Mouse (Mus musculus) liver, embryonic 13.5 days (tissue): Measurements from ENCODE around the gene Rapgef4. TPM values are rescaled to one million over a fixed set of nuclear protein-coding genes. Genes with fewer than 3 reads are reported as not detected.

Source experiments
- ATAC-seq: fragments of 200-750 bp; cut with Nextera tagmentation; 2 replicates; pipeline ENCODE4 v1.8.0; 2017; ENCODE audit warnings: low read depth, mild to moderate bottlenecking, moderate number of reproducible peaks, moderate library complexity
- DNase-seq: peaks from one replicate; pipeline ENCODE4 v3.0.0; 2022
- H3K27ac ChIP-seq: fragments of 300-500 bp; sonication (generic); 2 replicates; pipeline ENCODE4 v1.5.1; 2015; ENCODE audit warnings: moderate library complexity, mild to moderate bottlenecking, inconsistent platforms
- H3K27me3 ChIP-seq: fragments of 300-500 bp; sonication (generic); 2 replicates; pipeline ENCODE4 v1.6.1; 2015; ENCODE audit warnings: mild to moderate bottlenecking, inconsistent platforms
- H3K36me3 ChIP-seq: fragments of 300-500 bp; sonication (generic); 2 replicates; pipeline ENCODE4 v1.6.1; 2015; ENCODE audit warnings: mild to moderate bottlenecking, inconsistent platforms
- H3K4me1 ChIP-seq: fragments of 300-500 bp; sonication (generic); replicated peaks from 2 replicates; pipeline ENCODE4 v1.6.1; 2015; ENCODE audit warnings: inconsistent platforms
- H3K4me2 ChIP-seq: fragments of 300-500 bp; sonication (generic); 2 replicates; pipeline ENCODE4 v1.6.1; 2015; ENCODE audit warnings: inconsistent platforms, mild to moderate bottlenecking, moderate library complexity
- H3K4me3 ChIP-seq: fragments of 300-500 bp; sonication (generic); replicated peaks from 2 replicates; pipeline ENCODE4 v1.5.1; 2015; ENCODE audit warnings: mild to moderate bottlenecking, inconsistent platforms
- H3K9ac ChIP-seq: fragments of 300-500 bp; sonication (generic); 2 replicates; pipeline ENCODE4 v1.6.1; 2015; ENCODE audit warnings: mild to moderate bottlenecking, inconsistent platforms
- H3K9me3 ChIP-seq: fragments of 300-500 bp; sonication (generic); replicated peaks from 2 replicates; pipeline ENCODE4 v1.6.1; 2016; ENCODE audit warnings: inconsistent platforms
- WGBS: fragments of 180-500 bp; shearing (Covaris S2); methylation state at CpG from one replicate; pipeline ENCODE4 v1.1.7; 2015; ENCODE audit not compliant: insufficient replicate concordance; 5-methylcytosine and 5-hydroxymethylcytosine counted together
- polyA plus RNA-seq: library from polyadenylated mRNA; unstranded; fragments of >200 nt; fragmentation: Nextera tagmentation; extraction: Ambion mirVana; gene quantifications from 2 replicates; pipeline ENCODE4 v1.2.1, GENCODE M21; 2015

Gene Rapgef4
- polyA plus RNA-seq, 1 experiment from 2014 or later, result 2.7 TPM

GRCm38 (mm10) chr2:72156484-72156883, 175.4 kb downstream of the Rapgef4 start:
- DNase-seq (no peak), ATAC-seq (no peak)
- H3K4me2 ChIP-seq, result no peak overlapping the region
- no peak overlapping the region for H3K27ac ChIP-seq
- H3K36me3 ChIP-seq, result no peaks in the 10 kb centered on the region
- H3K9me3 ChIP-seq, result no peaks in the 10 kb centered on the region
- no peaks in the 10 kb centered on the region for H3K27me3 ChIP-seq
- H3K4me1 ChIP-seq, result peaks cover 24% of the 10 kb centered on the region
- 81% methylated on average over 5 of the region's 5 CpGs for WGBS
- no peak overlapping the region for H3K9ac ChIP-seq
- H3K4me3 ChIP-seq, result no peak overlapping the region

DNA sequence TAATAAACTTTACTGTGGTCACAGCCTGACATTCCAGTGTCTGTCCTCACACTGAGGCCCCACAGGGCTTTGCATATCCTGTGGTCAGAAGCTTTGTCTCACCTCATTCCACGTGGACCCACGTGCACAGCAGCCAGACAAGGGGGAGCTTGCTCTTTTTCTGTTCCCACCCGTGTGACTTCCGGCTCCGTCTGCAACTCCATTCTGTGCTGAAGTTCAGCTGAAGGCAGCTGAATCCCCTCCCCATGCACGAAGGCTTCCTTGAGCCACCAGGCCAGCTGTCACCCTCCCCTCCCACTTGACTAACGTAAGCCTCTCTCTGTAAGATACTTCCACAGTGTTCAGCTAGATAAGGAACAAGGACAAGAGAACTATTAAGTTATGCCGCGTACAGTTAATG, 176.5 kb downstream of the Rapgef4 start:
- H3K4me3 ChIP-seq, result no peak overlapping the region
- peaks cover 18% of the 10 kb centered on the region for H3K4me1 ChIP-seq
- no peaks in the 10 kb centered on the region for H3K9me3 ChIP-seq
- ATAC-seq (peak; percentile 76), DNase-seq (peak; percentile 15)
- 0 out of 2 replicates have a peak overlapping the region, but pooled peaks have one; percentile 19 for H3K4me2 ChIP-seq
- H3K36me3 ChIP-seq, result no peaks in the 10 kb centered on the region
- 8% methylated on average over 9 of the region's 9 CpGs for WGBS
- no peak overlapping the region for H3K27ac ChIP-seq
- no peaks in the 10 kb centered on the region for H3K27me3 ChIP-seq
- H3K9ac ChIP-seq, result peak overlapping the region; percentile 33; the same call in 1 of the 2 replicates

DNA sequence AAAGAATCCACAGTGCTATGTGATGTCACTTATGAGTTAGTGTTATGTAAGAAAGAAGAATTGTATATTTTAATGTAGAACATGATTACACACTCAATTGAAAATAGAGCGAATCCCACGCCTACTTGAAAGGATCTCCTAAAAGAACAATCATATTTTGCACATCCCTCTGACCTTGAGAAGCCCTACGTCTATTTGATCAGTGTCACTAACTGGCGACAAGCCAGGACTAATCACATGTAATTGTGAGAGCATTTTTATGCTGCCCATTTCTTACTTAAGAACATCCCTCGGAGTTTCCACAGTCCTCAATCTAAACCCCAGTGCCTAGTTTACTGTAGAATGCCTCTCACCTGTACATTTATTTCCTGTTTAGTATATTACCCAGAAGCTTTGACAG, 177.0 kb downstream of the Rapgef4 start:
- Histone ChIP-seq H3K4me2 (no peak overlapping the region), H3K4me1 (peaks cover 15% of the 10 kb centered on the region), H3K36me3 (no peaks in the 10 kb centered on the region), H3K27me3 (no peaks in the 10 kb centered on the region), H3K27ac (no peak overlapping the region), H3K4me3 (no peak overlapping the region), H3K9me3 (no peaks in the 10 kb centered on the region), H3K9ac (no peak overlapping the region)
- no peak for ATAC-seq
- 64% methylated on average over 5 of the region's 5 CpGs for WGBS
- DNase-seq, result no peak

DNA sequence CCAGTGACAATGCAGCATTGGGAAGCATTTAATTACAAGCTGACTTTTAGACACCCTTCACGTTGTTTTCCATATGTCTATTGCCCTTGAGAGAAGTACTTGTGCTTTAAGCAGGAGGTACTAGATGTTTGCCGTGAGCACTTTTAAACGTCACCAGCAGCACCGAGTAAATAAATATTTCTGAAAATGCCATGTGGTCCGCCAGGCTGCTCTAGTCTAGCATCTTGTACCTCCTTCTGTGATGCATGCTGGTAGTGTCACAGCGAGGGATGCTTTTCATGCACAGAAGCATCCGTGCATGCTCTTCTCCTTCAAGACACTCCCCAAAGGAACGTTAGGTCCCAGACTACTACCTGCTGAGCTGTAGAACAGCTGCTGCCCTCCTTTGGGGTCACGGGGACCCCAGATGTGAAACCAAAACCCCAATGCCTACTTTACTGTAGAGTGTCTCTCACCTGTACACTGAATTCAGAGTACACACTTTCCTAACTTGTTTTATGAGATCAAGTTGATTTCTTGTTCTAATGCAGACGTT, 177.7 kb downstream of the Rapgef4 start:
- H3K27me3 ChIP-seq, result no peaks in the 10 kb centered on the region
- H3K36me3 ChIP-seq, result no peaks in the 10 kb centered on the region
- no peak for ATAC-seq
- no peak overlapping the region for H3K4me3 ChIP-seq
- peaks cover 11% of the 10 kb centered on the region for H3K4me1 ChIP-seq
- H3K4me2 ChIP-seq, result no peak overlapping the region
- no peaks in the 10 kb centered on the region for H3K9me3 ChIP-seq
- 74% methylated on average over 10 of the region's 10 CpGs for WGBS
- no peak overlapping the region for H3K27ac ChIP-seq
- no peak overlapping the region for H3K9ac ChIP-seq
- no peak for DNase-seq

DNA sequence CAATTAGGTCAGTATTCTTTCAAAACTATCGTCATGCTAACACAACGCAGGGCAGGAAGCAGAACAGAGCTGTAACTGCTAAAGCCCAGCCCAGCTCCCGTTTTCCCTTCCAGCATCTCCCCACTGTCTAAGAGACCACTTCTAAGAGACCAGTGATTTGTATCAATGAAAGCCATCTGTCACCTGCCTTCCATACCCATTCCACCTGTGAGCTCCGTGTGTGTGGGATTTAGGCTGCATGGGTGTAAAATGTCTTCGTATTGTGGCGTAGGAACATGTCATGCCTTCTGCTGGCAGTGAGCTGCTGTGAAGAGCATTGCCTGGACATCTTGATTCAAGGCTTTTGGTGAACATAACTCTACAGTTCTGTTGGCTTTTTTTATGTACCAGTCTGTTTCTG, 178.2 kb downstream of the Rapgef4 start:
- Histone ChIP-seq H3K4me3 (no peak overlapping the region), H3K4me2 (no peak overlapping the region), H3K27me3 (no peaks in the 10 kb centered on the region), H3K36me3 (no peaks in the 10 kb centered on the region), H3K27ac (no peak overlapping the region), H3K9ac (no peak overlapping the region), H3K4me1 (peaks cover 9% of the 10 kb centered on the region), H3K9me3 (no peaks in the 10 kb centered on the region)
- DNase-seq (no peak), ATAC-seq (no peak)
- 75% methylated on average over 6 of the region's 6 CpGs for WGBS

- Histone ChIP-seq H3K27me3 (no peaks in the 10 kb centered on the region), H3K27ac (no peak overlapping the region), H3K4me1 (peaks cover 27% of the 10 kb centered on the region), H3K9ac (no peak overlapping the region), H3K36me3 (no peaks in the 10 kb centered on the region), H3K4me2 (no peak overlapping the region), H3K4me3 (no peak overlapping the region), H3K9me3 (no peaks in the 10 kb centered on the region)
- no peak for ATAC-seq
- 71% methylated on average over 5 of the region's 5 CpGs for WGBS
- no peak for DNase-seq
These were observed 184.3 kb downstream of the Rapgef4 start for GRCm38 (mm10) chr2:72165136-72165854.

GRCm38 (mm10) chr2:72169451-72170100, 188.5 kb downstream of the Rapgef4 start:
- Histone ChIP-seq H3K4me3 (no peak overlapping the region), H3K9me3 (no peaks in the 10 kb centered on the region), H3K36me3 (no peaks in the 10 kb centered on the region), H3K27me3 (no peaks in the 10 kb centered on the region), H3K27ac (peak overlapping the region; percentile 51), H3K4me2 (no peak overlapping the region; the same call in 1 of the 2 replicates), H3K4me1 (peaks cover 39% of the 10 kb centered on the region), H3K9ac (no peak overlapping the region)
- ATAC-seq (no peak), DNase-seq (no peak)
- 26% methylated on average over 9 of the region's 9 CpGs for WGBS

GRCm38 (mm10) chr2:72170546-72170945, 189.5 kb downstream of the Rapgef4 start:
- Histone ChIP-seq H3K36me3 (no peaks in the 10 kb centered on the region), H3K27me3 (no peaks in the 10 kb centered on the region), H3K27ac (no peak overlapping the region), H3K4me2 (no peak overlapping the region), H3K9ac (no peak overlapping the region), H3K4me1 (peaks cover 39% of the 10 kb centered on the region), H3K4me3 (no peak overlapping the region), H3K9me3 (no peaks in the 10 kb centered on the region)
- 30% methylated on average over 8 of the region's 8 CpGs for WGBS
- ATAC-seq, result no peak
- peak; percentile 20 for DNase-seq

DNA sequence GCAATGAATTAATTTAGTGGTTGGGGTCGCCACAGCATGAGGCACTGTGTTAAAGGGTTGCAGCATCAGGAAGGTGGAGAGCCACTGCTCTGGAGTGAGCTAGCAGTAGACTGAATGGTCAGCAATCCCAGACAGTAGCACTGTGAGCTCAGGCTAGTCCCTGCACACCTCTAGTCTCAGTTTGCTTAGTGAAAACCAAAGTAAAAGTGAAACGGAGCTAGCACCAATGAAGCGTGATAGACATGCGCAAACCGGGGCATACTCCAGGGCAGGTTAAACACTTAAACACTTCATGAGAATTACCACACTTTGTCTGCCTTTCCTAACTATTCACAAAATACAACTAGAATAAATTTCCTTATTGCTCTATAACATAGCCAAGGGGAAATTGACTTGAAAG, 190.2 kb downstream of the Rapgef4 start:
- Histone ChIP-seq H3K4me2 (no peak overlapping the region), H3K4me1 (peaks cover 45% of the 10 kb centered on the region), H3K27me3 (no peaks in the 10 kb centered on the region), H3K9ac (no peak overlapping the region), H3K36me3 (no peaks in the 10 kb centered on the region), H3K9me3 (no peaks in the 10 kb centered on the region), H3K4me3 (no peak overlapping the region), H3K27ac (no peak overlapping the region; the same call in 1 of the 2 replicates)
- ATAC-seq (no peak), DNase-seq (no peak)
- WGBS, result 66% methylated on average over 5 of the region's 5 CpGs

- Histone ChIP-seq H3K9ac (no peak overlapping the region), H3K4me3 (no peak overlapping the region), H3K27ac (peak overlapping the region; percentile 14; the same call in 1 of the 2 replicates), H3K4me2 (no peak overlapping the region), H3K4me1 (peaks cover 54% of the 10 kb centered on the region), H3K9me3 (no peaks in the 10 kb centered on the region), H3K27me3 (no peaks in the 10 kb centered on the region), H3K36me3 (no peaks in the 10 kb centered on the region)
- WGBS, result 59% methylated on average over 3 of the region's 3 CpGs
- ATAC-seq (peak; percentile 71), DNase-seq (no peak)
These were observed 192.0 kb downstream of the Rapgef4 start for GRCm38 (mm10) chr2:72173010-72173409.

GRCm38 (mm10) chr2:72173844-72174243, 192.8 kb downstream of the Rapgef4 start:
- Histone ChIP-seq H3K9me3 (no peaks in the 10 kb centered on the region), H3K4me2 (no peak overlapping the region), H3K4me1 (peaks cover 56% of the 10 kb centered on the region), H3K36me3 (no peaks in the 10 kb centered on the region), H3K27ac (peak overlapping the region; percentile 14; the same call in 1 of the 2 replicates), H3K27me3 (no peaks in the 10 kb centered on the region), H3K9ac (no peak overlapping the region), H3K4me3 (no peak overlapping the region)
- ATAC-seq (no peak), DNase-seq (no peak)
- 36% methylated on average over 4 of the region's 4 CpGs for WGBS
